Mouse (Mus musculus) myocyte (in vitro differentiated cells): ENCODE results near the gene Dlg1.

Source experiments
- MAX ChIP-seq: IDR thresholded peaks from one replicate; pipeline ENCODE4 v1.6.1; 2011; ENCODE audit warnings: low read depth, mild to moderate bottlenecking, control low read depth
- POLR2AphosphoS2 ChIP-seq: IDR thresholded peaks from one replicate; pipeline ENCODE4 v1.6.1; 2011; ENCODE audit warnings: low read depth, control low read depth; ENCODE audit not compliant: insufficient read length
- USF1 ChIP-seq: IDR thresholded peaks from one replicate; pipeline ENCODE4 v1.6.1; 2011; ENCODE audit warnings: low read depth, mild to moderate bottlenecking, control low read depth, moderate library complexity

- TF ChIP-seq MAX (no peak), USF1 (no peak), POLR2AphosphoS2 (no peak)
These were observed 16.0 kb upstream of the Dlg1 start for GRCm38 (mm10) chr16:31647221-31647620.
